Mouse (Mus musculus): ENCODE results near the gene Gtf2a1l. TPM values are rescaled to one million over a fixed set of nuclear protein-coding genes. Genes with fewer than 3 reads are reported as not detected.

Gtf2a1l gene
- total RNA-seq (2015; ENCODE audit: low replicate concordance) (not detected in 2 replicates), total RNA-seq (2017; ENCODE audit: low replicate concordance) (not detected in 2 replicates)

DNA sequence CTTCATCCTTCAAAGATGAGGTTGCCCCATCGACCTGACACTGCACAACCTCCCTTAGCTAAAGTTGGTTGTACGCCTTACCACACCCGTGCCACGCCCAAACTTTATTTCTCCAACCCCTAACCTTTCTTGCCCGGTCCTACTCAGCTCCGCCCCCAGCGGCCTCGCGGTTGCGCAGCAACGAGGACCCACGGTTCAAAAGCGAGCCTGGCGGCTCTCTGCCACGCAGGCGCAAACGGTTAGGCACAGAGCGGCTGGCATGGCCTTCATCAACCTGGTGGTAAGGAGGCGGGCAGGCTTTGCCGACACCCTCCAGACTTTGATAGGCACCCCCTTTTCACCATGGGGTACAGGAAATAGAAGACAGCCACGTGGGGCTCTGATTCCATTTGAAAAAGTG is at the start of gene Gtf2a1l:
TSS of gene Gtf2a1l (plus strand) at position 209 of the 400 bp plus-strand sequence.
- no peak for ATAC-seq (replicated peaks; ENCODE audit: low FRiP score, poor library complexity, severe bottlenecking)

DNA sequence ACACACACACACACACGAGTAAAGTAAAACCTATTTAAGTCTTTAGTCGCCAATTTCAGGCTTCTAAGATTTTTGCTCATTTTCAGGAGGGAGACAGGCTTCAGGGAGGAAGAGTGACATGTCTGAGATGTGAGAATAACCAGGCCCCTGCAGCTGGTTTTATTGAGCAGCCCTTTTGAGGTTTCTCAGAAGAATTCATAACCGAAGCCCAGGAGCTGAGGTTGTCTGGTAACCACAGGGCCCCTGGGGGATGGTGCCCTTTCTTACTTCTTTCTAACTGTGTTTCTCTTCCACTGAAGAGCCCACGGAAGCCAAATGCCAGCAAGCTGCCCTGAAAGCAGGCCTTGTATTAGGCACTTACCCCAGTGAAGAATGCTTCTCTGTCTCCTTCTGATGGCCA is 47.5 kb upstream of the Gtf2a1l start:
- ATAC-seq (replicated peaks; ENCODE audit: low FRiP score, poor library complexity, severe bottlenecking) = no peak

DNA sequence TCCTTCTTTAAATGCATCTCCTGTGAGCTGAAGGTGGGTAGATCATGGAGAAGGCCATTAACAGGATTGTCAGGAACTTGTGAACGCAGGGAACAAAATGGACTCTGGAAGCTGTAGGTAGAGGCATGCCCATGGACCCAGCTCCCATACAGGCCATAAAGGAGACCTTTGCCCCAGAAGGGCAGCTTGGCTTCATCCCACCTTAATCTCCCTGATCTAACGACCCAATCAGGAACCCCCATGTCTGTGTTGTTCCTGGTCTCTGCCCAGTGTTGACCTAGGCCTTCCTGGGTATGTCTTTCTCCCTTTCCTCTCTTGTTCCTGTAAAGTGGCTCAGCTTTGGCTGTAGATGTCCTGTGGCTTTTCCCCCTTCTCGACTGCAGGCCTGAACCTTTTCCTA is 47.1 kb upstream of the Gtf2a1l start:
- ATAC-seq (replicated peaks; ENCODE audit: low FRiP score, poor library complexity, severe bottlenecking) = no peak

DNA sequence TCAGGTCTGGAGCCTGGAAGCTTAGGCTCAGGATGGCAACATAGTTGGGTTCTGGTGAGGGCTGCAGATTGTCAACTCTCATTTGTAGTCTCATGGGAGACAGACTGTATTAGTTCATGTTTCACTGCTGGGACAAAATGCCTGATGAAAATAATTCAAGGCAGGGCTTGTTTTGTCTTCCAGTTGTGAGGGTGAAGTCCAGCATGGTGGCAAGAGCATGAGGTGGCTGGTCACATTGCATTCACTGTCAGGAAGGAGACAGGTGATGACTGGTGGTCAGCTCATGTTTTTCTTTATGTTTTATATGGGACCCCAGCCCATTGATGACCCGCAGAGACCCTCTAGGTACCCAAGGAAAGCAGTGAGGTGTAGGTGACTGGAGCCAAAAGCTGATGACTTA is 45.7 kb upstream of the Gtf2a1l start:
- no peak for ATAC-seq (replicated peaks; ENCODE audit: low FRiP score, poor library complexity, severe bottlenecking)

DNA sequence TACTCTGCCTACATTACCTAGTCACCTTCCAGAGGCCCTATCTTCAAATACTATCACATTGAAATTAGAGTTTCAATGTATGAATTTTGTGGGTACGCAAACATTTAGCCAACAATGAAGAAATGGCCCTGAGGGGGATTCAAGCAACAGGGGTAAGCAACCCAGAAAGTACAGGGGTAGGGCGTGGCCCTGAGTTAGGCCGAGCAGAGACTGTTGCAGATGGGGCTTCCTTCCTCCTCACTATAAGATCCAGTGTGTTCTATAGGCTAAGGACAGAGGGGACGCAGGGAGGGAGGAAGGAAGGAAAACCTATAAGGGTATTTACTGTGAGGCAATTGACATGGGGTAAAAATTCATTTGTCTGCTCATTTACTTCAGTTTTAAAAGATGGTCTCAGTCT is 44.1 kb upstream of the Gtf2a1l start:
- no peak for ATAC-seq (replicated peaks; ENCODE audit: low FRiP score, poor library complexity, severe bottlenecking)

DNA sequence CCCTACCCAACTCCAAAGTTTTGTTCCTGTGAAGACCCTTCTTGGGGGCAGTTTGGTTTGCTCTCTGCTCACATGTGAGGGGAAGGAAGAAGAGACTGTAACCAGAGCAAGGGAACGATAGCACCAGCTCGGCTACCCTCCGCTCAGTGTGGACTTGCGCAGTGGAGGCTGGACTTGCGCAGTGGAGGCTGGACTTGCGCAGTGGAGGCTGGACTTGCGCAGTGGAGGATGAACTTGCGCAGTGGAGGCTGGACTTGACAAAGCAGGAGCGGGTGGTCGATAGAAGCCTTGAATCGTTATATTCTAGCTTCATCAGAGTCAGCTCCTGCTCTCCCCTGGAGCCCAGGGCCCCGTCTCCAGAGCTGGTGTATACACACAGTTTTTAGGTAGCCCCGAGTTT is 43.1 kb upstream of the Gtf2a1l start:
- ATAC-seq (replicated peaks; ENCODE audit: low FRiP score, poor library complexity, severe bottlenecking) = no peak

DNA sequence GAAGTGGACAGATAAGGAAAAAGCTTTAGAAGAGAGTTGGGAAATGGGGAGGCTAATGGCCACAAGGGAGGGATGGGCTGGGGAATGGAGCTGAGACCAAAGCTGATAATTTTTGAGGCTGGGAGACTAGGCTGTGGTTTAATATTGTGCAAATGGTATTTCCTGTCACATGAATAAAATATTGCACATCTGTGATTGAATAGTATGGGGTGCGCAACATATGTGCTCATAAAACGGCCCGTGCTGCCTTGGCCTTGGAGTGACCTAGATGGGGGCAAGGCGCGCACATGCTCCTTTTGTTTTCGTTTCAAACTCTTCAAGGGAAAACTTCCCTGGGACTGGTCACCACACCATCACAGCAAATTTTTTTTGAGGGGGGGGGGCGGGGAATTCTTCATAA is 42.5 kb upstream of the Gtf2a1l start:
- no peak for ATAC-seq (replicated peaks; ENCODE audit: low FRiP score, poor library complexity, severe bottlenecking)

DNA sequence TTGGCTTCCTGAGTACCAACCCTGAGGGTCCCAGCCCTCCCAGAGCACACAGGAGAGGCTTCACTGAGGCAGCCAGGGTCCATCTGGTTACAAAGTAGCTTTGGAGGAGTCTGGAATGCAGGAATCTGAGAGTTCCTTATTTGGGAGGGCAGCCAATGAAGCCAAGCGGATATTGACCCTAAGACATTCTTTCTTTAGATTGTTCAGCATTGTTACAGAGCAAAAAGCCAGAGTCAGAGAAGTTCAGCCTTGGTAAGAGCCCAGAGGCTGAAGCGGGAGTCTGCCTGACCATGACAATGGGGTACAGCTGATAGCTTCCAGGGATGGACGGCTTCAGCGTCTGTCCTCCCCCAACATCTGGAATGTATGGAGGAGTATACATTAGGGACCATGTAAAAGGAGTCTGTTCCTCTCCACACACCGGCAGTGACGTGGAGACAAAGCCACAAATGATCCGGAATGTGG is 42.1 kb upstream of the Gtf2a1l start:
- no peak for ATAC-seq (replicated peaks; ENCODE audit: low FRiP score, poor library complexity, severe bottlenecking)

DNA sequence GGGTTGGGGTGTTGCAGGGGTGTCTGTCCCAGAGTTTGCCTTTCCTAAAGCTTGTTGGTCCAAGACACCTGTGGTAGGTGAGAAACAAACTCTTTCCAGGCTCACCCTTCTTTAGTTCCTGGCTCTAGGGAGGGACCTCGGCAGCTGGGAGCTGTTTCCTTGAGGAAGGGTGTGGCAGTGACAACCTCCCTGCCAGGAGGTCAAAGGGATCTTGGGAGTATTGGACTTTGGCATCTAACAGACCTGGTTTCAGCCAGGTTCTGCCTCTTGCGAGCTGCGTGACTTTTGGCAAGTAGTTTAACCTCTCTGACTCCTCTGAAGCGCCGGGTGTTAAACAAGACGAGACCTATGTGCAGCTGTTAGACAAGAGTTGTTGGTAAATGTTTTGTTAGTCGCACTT is 41.3 kb upstream of the Gtf2a1l start:
- no peak for ATAC-seq (replicated peaks; ENCODE audit: low FRiP score, poor library complexity, severe bottlenecking)

DNA sequence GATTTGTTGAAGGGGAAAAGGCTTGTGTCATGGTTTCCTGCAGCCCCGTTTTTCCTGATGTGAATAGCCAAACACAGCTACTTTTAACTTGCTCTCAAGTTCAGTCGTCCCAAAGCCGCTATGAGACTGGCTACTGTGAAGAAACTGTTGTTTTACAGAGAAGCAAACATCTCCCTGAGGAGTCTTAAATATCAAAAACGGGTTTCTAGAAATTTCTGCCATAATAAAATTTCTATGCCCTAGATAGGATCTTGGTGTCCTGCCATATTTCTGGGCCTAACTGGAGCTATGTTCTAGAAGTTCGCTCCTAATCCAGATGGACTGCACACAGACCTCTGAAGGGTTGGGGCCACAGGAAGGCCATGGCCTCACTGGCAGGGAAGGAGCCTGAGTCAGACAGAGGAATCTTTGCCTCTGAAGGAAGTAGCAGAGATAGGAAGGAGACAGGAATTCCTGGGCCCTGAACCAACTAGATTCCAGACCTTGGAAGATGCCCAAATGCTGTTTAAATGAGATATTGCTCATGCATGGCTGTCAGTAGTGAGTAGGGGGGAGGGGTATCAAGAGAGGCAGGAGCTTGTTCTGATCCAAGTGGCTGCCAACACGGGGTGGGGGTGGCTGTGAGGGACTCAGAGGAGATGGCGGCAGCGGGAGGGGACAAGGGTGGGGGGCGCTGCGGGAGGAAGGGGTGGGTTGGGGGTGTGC is 39.6 kb upstream of the Gtf2a1l start:
- ATAC-seq (replicated peaks; ENCODE audit: low FRiP score, poor library complexity, severe bottlenecking) = no peak

DNA sequence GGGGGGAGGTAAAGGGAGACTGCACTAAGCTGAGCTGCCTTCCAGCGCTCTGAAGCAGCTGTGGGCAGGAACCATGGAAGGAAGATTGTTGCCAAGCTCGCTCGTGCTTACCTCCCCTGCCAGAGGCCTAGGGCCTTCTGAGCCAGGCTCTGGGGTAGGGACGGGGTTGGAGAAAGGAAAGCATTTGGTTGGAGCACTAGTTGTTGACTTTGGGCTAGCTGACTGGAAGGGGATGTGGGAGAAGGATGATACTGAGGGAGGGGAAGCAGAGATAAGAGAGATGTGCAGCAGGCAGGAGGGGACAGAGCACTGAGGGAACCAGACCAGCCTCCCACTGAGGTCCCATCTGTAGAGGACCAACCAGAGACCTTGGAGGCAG is 39.1 kb upstream of the Gtf2a1l start:
- ATAC-seq (replicated peaks; ENCODE audit: low FRiP score, poor library complexity, severe bottlenecking) = no peak

DNA sequence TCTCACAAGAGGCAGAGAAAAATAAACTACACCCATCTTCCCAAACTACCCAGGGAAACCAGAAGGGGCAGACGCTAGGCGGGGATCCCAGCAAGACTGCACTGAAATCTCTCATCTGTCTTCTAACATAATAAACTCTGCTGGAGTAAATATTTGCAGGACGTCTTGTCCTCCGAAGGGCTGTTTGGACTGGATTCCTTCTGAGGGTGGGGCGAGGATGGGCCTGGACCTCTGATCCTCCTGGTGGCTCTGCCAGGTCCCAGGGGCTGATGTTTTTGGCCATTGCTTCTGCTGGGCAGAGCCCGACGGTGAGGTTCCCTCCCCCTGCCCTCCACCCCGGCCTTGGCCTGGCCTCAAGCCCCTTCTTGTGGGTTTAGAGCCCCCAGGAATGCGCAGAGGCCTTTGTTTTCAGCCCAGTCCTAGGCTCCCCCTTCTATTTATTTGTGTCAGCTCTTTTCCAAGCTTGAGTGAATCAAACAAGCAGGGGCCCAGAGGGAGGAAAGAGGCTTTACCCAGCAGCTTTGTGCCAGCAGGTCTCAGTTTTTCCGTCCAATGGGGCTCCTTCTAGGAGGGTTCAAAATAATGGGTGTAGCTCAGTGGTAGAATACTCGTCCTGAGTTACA is 38.4 kb upstream of the Gtf2a1l start:
- ATAC-seq (replicated peaks; ENCODE audit: low FRiP score, poor library complexity, severe bottlenecking) = no peak

DNA sequence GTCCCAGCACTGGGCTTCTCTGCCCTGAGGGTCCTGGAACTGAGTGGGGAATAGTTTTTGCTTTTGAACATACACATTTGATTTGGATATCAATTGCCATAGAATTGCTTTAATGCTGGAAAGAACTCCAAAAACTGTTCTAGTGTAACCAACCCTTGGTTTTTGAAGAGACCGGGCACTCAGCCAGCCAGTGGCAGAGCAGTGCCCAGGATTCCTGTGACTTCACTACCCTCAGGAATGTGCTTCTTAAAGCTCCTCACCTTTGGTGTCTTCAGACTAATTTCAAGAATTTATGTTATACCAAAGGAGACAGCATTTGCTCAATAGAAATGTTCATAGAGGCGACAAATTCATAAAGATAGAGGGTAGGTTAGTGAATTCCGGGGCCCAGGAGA is 37.9 kb upstream of the Gtf2a1l start:
- ATAC-seq (replicated peaks; ENCODE audit: low FRiP score, poor library complexity, severe bottlenecking) = no peak

DNA sequence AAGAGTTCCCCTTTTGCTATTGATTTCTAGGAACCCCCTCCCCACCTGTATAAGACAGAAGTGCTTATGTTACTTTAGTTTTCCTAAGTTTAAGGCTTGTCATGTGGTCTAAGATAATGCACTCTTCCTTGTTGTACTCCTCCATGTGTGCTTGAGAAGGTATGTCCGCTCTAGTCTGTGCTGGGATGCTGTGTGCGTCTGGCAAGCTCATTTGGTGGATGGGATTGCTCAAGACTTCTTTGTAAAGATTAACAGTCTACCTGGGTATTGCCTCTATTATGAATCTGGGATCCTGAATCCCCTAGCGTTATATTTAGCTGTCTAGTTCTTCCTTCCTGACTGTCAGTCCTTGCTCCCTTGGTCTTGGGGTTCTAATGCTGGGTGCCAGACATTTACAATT is 35.8 kb upstream of the Gtf2a1l start:
- ATAC-seq (replicated peaks; ENCODE audit: low FRiP score, poor library complexity, severe bottlenecking) = no peak

DNA sequence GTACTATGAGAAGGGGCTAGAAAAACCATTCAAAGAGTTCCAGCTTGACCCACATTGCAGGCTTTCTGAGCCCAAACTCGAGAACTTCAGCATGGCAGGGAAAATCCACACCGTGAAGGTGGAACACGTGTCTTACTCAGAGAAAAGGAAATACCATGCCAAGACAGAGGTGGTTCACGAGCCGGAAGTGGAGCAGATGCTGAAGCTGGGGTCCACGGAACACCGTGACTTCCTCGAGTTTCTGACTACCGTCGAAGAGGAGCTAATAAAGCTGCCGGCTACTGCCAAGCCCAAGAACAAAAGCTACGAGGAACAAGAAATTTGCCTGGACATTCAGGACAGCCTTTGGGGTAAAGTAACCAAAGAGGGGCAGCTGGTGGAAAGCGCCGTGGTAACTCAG is 32.4 kb upstream of the Gtf2a1l start:
- ATAC-seq (replicated peaks; ENCODE audit: low FRiP score, poor library complexity, severe bottlenecking) = no peak

DNA sequence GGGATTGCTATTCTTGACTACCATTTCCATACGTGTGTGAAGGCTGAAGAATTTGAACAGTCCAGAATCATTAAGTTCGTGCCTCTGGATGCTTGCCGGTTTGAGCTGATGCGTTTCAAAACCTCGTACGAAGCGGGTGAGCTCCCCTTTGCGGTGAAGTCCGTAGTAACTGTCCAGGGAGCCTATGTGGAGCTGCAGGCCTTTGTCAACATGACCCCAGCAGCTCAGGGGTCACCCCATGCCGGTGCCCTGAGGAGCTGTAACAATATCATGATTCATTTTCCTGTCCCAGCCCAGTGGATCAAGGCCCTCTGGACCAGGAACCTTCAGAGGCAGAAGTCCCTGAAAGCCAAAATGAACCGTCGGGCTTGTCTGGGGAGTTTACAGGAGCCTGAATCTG is 31.9 kb upstream of the Gtf2a1l start:
- no peak for ATAC-seq (replicated peaks; ENCODE audit: low FRiP score, poor library complexity, severe bottlenecking)

DNA sequence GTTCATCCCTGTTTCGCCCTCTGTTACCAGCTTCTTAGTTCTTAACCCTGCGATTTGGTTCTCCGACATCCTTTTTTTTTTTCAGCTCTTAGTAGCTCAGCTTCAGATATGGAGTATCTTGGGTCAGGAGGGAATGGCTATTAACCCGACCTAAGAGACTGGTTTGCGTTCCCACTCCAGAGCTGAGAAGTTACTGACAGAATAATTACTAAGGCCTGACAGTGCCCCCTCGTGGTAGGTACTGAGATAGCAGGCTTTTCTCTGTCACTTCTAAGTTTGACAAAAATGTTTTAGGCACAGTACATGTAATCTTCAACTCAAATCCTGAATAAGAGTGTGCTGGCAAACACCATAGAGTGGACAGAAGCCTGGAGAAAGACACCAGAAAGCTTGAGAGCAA is 27.4 kb upstream of the Gtf2a1l start:
- ATAC-seq (replicated peaks; ENCODE audit: low FRiP score, poor library complexity, severe bottlenecking) = no peak

DNA sequence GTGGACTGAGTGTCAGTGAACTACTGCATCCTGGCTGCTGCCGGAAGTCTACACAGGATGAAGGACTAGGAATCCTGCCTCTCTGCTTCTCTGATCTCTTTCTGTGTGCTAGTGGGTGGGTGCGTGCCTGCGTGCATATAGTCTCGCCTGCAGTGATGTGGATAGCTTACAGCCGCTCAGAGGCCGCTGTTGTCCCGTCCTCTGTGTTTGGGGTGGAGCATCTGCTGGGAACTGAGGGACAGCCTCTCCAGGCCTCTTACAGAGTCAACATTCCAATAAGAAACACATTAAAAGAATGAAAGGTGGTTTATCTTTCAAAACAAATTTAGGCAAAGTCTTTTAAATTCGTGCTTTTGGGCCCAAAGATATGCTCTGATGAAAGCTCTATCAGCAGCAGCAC is 26.6 kb upstream of the Gtf2a1l start:
- ATAC-seq (replicated peaks; ENCODE audit: low FRiP score, poor library complexity, severe bottlenecking) = no peak

DNA sequence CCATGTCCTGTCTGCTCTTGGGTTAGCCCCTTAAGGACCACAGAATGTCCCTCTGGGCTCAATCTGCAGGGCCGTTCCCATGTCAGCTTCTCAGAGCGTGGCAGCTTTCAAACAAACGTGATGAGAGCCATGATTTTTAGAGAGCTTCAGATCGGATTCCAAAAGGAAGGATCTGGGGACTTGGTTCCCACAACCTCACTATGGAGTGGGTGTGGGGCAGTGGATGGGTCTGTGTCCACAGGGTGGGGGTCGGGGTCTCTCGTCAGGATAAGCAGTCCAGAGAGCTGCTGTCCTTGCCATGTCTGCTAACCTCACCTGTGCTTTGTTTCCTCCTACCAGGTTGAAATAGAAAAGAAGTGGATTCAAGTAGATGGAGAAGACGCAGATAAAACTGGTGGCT is 23.6 kb upstream of the Gtf2a1l start:
- ATAC-seq (replicated peaks; ENCODE audit: low FRiP score, poor library complexity, severe bottlenecking) = no peak

DNA sequence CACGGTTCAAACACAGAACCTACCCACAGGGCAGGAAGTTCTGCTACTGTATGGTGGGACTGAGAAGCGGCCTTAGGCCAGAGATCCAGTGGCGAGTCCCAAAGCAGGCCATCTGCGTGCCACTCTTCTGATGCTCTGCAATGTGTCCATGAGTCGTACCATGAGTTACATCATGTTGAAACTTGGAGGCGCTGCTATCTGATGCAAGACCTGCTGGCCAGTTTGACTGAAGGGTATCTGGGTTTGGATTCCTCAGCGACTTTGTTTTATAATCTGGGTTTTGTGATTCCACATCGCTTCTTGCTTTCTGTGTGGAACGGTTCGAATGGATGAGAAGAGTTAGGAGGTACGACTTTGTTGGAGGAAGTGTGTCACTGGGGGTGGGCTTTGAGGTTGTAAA is 23.2 kb upstream of the Gtf2a1l start:
- ATAC-seq (replicated peaks; ENCODE audit: low FRiP score, poor library complexity, severe bottlenecking) = no peak

DNA sequence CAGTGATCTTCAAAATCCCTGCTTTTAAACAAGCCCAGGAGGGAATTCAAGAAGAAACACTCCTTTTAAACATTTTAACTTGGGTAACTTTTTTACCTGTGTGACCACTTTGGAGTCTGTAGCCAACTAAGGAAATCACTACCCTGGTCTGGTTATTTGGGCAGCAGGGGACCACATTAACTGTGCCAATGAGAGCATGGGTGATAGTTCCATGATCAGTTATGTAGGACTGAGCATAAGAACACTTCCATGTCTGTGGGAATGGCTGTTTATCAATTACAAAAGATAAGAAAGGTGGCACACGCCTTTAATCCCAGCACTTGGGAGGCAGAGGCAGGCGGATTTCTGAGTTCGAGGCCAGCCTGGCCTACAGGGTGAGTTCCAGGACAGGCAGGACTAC is 21.3 kb upstream of the Gtf2a1l start:
- no peak for ATAC-seq (replicated peaks; ENCODE audit: low FRiP score, poor library complexity, severe bottlenecking)

DNA sequence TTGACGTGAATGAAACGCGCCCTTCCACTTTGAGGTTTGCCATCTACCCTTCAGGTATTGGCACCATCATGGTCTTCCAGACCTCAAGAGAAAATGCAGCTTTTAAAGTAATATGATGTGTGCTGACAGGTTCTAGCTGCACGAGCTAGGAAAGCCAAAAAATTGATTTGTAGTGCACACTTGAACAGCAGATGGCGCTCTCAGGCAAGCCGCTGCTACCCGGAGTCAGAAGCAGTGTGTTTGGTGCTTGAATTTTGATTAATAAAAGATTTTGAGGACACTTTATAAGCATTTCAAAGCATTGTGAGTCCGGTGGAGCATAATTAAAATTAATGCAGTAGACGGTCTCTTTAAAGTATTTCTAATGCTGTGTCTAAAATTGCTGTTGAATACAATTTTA is 16.4 kb upstream of the Gtf2a1l start:
- ATAC-seq (replicated peaks; ENCODE audit: low FRiP score, poor library complexity, severe bottlenecking) = no peak
